Mouse (Mus musculus): ENCODE measurements around the gene Prr7.

Prr7 gene

DNA sequence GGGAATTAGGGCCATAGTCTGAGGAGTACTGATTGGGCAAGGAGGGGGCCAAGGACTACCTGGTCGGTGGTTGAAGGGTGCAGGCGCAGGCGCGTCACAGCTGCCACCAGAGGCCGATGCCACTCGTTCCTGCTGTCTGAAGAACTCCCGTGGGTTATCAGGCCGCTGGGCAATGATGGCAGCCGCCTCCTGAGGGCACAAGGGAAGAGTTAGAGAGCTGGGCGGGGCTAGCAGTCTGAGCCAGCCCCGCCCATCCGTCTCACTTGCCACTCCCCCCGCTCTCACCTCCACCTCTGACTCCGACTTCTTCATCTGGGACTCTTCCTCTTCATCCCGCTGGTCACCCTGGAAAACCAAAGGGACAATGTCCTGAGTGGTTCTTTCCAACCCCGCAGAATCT is 13.4 kb downstream of the Prr7 start:
- no peak for DNase-seq (ENCODE audit: low spot score)

GRCm38 (mm10) chr13:55478036-55478435 is 14.0 kb downstream of the Prr7 start:
- DNase-seq (ENCODE audit: low spot score): no peak

DNA sequence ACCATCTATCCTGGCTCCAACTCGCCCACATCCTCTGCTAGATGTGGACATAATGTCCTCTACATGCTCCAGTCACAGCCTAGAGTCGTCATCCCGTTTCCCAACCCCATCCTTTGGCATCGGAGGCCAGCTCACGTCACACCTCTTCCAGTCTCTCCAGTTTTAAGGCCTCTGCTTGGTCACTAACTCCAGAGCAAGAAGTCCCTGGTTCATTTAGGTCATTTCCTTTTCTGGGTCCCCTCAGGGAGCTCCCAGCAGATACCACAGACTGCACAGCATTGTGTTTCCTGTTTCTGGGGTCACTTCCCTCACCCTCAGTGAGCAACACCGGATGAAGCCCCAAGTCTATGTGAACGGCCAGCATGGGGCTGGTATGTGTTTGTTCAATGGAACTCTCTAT is 14.9 kb downstream of the Prr7 start:
- no peak for DNase-seq (ENCODE audit: low spot score)

DNA sequence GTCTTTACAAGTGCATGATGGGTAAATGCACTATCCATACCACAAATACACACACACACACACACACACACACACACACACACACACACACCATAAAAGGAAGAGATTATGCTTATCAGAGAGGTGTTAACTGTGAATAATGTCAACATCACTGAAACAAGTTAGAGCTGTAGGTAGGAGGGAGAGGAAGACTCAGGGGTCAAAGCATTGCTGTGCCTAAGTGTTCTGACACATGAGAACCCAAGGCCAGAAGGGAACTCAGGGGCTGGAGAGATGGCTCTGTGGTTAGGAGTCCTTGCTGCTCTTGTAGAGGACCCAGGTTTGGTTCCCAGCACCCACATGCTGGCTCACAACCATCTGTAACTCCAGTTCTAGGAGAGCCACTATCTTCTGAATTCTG is 15.9 kb downstream of the Prr7 start:
- DNase-seq (ENCODE audit: low spot score): no peak

GRCm38 (mm10) chr13:55482542-55482941 is 18.5 kb downstream of the Prr7 start:
- DNase-seq (ENCODE audit: low spot score): no peak

DNA sequence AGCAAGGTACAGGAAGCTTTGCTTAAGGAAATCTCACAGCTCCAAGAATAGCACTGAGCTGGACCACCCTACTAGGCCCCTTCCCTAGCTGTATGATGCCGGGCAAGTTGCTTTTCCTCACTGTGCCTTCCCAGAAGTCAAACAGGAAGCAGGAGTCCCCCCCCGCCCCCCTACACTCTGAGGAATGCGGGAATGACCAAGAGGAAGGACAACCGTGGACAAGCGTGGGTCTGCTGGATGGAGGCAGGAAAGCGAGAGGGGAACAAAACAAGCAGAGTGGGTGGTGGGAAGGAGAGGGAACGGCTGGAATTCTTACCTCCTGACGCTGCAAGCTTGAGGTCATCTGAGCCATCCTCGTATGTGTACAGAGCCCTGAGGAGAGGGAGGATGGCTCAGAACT is 19.0 kb downstream of the Prr7 start:
- no peak for DNase-seq (ENCODE audit: low spot score)

DNA sequence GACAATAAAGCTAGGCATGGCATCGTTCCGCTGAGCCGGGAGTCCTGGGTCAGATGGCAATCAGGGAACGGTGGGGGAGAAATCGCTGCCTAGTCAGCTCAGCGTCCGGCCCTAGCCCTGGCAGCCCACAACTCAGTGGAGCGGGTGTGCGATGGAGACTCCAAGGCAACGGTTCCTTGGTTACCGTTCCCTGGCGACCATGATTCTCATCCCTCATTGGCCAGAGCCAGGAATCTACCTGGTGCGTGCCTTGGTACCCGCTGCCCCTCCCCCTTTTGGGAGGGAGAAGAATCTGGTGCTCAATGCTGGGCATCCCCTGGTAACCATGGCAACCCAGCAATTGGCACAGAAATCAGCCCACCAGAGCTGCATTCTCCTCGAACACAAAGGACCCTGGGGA is 19.5 kb downstream of the Prr7 start:
- no peak for DNase-seq (ENCODE audit: low spot score)

- DNase-seq (ENCODE audit: low spot score): no peak
These were observed 20.5 kb downstream of the Prr7 start for GRCm38 (mm10) chr13:55484520-55485088.

DNA sequence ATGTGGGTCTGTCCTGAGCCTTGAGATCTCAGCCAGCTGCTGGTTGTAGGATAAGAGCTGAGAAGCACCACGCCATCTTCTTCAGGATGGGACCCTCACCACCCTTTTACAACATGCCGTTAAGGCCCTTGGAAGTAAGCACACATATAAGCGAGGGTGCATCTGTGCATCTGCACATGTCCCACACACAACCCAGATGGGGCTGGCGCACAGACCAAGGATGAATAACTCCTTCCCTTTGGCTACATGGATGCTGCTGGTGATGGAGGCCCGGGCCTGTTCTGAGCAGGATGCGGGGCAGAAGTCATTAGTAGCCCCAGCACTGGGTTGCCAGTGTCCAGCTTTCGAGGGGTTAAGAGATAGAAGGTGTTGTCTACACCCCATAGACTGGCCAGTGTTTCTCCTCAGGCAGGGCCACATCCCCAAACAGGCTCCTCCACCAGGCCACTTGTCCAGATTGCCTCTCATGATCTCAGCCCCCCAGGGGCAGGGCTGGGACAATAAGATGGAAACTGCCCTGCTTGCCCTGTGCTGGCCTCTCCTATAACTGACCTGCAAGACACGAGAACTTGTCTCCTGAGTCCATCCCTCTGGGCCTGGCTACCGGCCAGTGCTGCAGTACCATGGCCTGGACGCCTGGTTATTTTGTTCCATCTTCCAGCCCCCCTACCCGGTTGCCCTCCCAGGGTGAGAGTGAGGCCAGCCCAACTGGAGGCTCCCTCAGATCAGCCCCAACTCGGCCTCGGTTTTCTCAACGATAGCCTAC is 22.1 kb downstream of the Prr7 start:
- no peak for DNase-seq (ENCODE audit: low spot score)

- no peak for DNase-seq (ENCODE audit: low spot score)
These were observed 23.0 kb downstream of the Prr7 start for GRCm38 (mm10) chr13:55486916-55487577.

GRCm38 (mm10) chr13:55487578-55488498 is 23.8 kb downstream of the Prr7 start, which contains the start of gene Dbn1:
Gene Dbn1, minus strand, starts transcription at chr13:55488111.
- DNase-seq (ENCODE audit: low spot score): no peak

DNA sequence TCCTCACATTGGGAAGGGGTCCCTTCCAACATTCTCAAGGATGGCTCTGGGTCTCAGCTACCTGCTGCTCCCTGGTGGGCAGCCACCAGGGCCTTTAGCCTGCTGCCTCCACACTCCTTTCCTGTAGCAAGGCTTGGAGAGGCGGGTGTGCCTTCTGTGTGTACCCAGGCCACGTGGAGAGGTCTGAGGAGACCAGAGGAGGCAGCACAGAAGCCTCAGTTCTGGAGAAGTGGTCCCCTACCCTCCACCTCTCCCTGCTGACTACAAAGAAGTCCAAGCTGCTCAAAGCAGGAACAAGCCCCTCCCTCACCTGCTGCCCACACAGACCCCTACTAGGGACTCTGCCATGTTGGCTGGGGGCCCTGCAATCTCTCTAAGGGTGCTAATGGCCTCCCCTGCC is 30.2 kb downstream of the Prr7 start:
- DNase-seq (ENCODE audit: low spot score): no peak

DNA sequence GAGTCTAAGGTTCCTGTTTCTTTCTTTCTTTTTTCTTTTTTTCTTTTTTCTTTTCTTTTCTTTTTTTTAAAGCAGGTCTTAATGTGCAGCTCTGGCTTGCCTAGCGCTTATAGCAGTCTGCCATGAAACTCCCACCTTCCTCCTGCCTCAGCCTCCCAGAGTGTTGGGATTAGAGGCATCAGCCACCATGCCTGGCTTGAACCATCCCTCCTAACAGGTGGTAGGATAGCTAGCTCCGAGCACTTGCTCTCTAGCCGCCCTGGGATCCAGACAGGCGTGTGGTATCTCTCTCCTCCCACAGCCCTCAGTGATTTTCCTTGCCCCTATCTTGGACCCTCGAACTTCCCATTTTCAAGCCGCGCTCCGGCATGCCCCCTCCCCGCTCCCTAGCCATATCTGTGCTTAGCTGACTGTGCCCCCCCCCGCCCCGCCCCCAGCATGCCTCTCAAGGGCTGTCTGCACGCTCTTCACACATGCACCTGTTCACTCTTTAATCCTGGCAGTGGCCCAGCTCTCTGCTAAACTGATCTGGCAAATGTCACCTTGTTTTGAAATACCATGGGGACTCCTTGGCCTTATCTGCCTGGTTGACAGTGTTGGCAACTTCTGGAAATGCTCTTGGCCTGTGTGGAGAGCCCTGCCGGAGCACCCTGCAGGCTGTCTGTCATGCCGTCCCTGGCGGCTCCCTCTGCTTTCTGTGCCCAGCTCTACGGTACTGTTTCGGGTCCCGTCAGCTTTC is 31.0 kb downstream of the Prr7 start:
- DNase-seq (ENCODE audit: low spot score): no peak

DNA sequence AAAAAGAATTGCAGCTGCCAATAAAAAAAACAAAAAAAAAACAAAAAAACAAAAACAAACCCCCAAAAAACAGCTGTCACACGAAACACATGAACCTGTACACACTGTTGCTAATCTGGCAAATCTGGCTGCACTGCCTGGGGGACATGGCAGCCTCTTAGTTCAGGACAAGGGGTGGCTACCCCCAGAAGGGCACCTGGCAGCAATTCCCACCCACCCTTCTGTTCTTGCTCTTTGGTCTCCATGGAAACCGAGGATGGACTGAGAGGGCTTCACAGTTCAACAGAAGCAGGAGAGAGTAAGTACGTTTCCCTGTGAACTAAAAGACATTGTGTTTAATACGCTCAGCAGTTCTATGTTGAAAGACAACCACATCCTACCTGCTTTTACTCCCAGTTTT is 31.6 kb downstream of the Prr7 start:
- no peak for DNase-seq (ENCODE audit: low spot score)

DNA sequence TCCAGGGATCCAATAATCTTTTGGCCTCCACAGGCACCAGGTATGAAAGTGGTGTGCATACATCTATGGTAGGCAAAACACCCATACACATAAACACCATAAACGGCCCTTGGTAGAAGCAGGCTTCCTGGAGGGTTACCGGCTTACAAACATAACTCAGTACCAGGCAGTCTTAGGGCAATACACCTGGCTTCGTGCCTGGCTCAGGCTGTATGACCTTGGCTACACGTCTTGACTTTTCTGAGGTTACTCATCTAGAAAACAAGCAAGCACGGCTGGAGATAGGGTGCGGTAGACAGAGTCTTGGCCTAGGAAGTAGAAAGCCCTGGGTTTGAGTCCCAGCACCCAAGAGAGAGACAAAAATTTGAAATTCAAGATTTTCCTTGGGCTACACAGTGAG is 32.6 kb downstream of the Prr7 start:
- DNase-seq (ENCODE audit: low spot score): no peak

GRCm38 (mm10) chr13:55498906-55499305 is 34.8 kb downstream of the Prr7 start:
- no peak for DNase-seq (ENCODE audit: low spot score)

- no peak for DNase-seq (ENCODE audit: low spot score)
These were observed 36.5 kb downstream of the Prr7 start for GRCm38 (mm10) chr13:55500575-55500974.

- DNase-seq (ENCODE audit: low spot score): no peak
These were observed 38.3 kb downstream of the Prr7 start for GRCm38 (mm10) chr13:55502405-55502804.

GRCm38 (mm10) chr13:55504390-55504789 is 40.3 kb downstream of the Prr7 start:
- no peak for DNase-seq (ENCODE audit: low spot score)

DNA sequence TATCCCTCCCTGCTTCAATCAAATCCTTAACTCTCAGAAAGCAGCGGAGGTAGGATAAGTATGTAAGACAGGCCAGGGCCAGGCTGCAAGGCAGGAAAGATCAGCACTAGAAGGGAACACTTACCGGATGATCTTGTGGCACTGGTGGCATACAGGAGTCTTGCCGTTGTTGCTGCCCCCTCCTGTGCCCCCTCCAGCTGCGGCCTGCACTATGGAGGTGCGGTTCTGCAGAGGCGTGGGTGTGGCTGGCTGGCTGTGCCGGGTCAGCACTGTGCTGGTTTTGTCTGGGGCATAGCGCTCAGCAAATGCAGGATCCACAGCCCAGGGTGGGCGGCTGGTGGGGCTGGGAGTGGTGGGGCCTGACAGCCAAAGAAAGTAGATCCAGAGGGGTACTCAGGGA is 41.7 kb downstream of the Prr7 start:
- DNase-seq (ENCODE audit: low spot score): no peak

DNA sequence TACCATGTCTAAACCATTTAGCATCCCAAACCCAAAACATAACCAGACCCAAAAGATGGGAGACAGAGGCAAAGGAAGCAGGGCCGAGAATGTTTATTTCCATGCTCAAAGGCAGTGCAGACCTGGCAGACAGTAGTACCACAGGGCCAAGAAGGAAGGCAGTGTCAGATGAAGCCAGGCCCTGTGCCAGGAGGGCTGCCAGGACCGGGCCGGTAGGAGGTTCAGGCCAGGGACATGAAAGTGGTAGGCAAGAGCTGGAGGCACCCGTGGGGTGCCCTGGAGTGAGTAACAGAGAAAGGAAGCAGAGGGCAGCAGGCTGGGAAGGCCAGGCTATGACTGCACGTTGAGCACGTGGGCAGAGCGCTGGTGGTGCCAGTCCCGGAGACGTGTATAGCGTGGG is 42.6 kb downstream of the Prr7 start:
- DNase-seq (ENCODE audit: low spot score): no peak

DNA sequence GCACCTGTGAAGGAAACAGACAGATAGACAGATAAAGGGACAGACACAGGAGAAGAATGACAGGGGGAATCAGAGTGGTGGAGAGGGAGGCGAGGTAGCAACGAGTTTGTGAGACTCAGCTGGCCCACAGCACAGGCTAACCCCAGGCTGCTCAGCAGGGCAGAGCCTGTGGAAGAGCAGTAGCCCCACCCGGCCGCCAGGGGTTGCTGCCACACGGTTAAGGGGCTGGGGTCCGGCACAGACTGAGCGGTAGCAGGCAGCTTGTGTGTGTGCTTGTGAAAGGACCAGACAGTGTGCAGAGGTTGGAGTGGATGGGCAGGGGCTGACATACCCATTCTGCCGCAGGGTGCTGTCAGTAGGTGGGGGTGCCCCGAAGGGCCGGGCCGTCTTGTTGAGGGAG is 43.8 kb downstream of the Prr7 start:
- DNase-seq (ENCODE audit: low spot score): no peak

Data from ovary, postnatal 10 days (tissue).